Mouse (Mus musculus): ENCODE results near the gene Actb. TPM values are rescaled to one million over a fixed set of nuclear protein-coding genes. Genes with fewer than 3 reads are reported as not detected.
A peak's percentile ranks its signal among the peaks of the same experiment; 100 is the strongest.

The Actb gene
- total and polyA plus RNA-seq, 2 experiments from 2014 or later, result 5,744 to 19,349 TPM

GRCm38 (mm10) chr5:142929400-142929752 lies 22.8 kb upstream of the Actb start:
- ATAC-seq (no peak), DNase-seq (no peak)
- peak overlapping the region; percentile 45 for H3K9ac ChIP-seq
- TF ChIP-seq CTCF (IDR thresholded peaks at IDR 0.05; ENCODE audit: low read depth), result no peak
- no peaks in the 10 kb centered on the region for H3K9me3 ChIP-seq (ENCODE audit: low read length)
- H3K4me2 ChIP-seq (ENCODE audit: low read depth), result peak overlapping the region; percentile 64
- 11% methylated on average over 4 of the region's 4 CpGs for WGBS
- H3K27ac ChIP-seq (ENCODE audit: low read depth, low read length), result no peak overlapping the region
- H3K36me3 ChIP-seq (ENCODE audit: insufficient read depth), result no peaks in the 10 kb centered on the region
- no peaks in the 10 kb centered on the region for H3K27me3 ChIP-seq (ENCODE audit: insufficient read depth, low read length)
- H3K4me1 ChIP-seq (ENCODE audit: insufficient read depth), result 0 out of 2 replicates have a peak, but pooled peaks cover 5% of the 10 kb centered on the region
- H3K4me3 ChIP-seq (ENCODE audit: low read depth, low read length), result peak overlapping the region; percentile 38

- peak; percentile 31 for DNase-seq
- 5% methylated on average over 35 of the region's 35 CpGs for WGBS
- Histone ChIP-seq H3K27me3 (ENCODE audit: insufficient read depth, low read length) (no peaks in the 10 kb centered on the region), H3K9me3 (ENCODE audit: low read length) (no peaks in the 10 kb centered on the region), H3K4me2 (ENCODE audit: low read depth) (peak overlapping the region; percentile 64), H3K4me3 (ENCODE audit: low read depth, low read length) (peak overlapping the region; percentile 38), H3K4me1 (ENCODE audit: insufficient read depth) (0 out of 2 replicates have a peak, but pooled peaks cover 5% of the 10 kb centered on the region), H3K27ac (ENCODE audit: low read depth, low read length) (no peak overlapping the region), H3K36me3 (ENCODE audit: insufficient read depth) (no peaks in the 10 kb centered on the region), H3K9ac (peak overlapping the region; percentile 45)
- TF ChIP-seq CTCF (IDR thresholded peaks at IDR 0.05; ENCODE audit: low read depth), result no peak
- ATAC-seq, result 0 out of 2 replicates have a peak, but pooled peaks have one; percentile 25
These were observed 22.3 kb upstream of the Actb start for GRCm38 (mm10) chr5:142928749-142929399.

GRCm38 (mm10) chr5:142927341-142927930 lies 20.9 kb upstream of the Actb start:
- H3K27ac ChIP-seq (ENCODE audit: low read depth, low read length), result no peak overlapping the region
- H3K4me2 ChIP-seq (ENCODE audit: low read depth), result no peak overlapping the region
- H3K9ac ChIP-seq, result no peak overlapping the region
- H3K27me3 ChIP-seq (ENCODE audit: insufficient read depth, low read length), result no peaks in the 10 kb centered on the region
- no peaks in the 10 kb centered on the region for H3K36me3 ChIP-seq (ENCODE audit: insufficient read depth)
- 93% methylated on average over 12 of the region's 12 CpGs for WGBS
- no peak for TF ChIP-seq CTCF (IDR thresholded peaks at IDR 0.05; ENCODE audit: low read depth)
- ATAC-seq, result no peak
- H3K4me3 ChIP-seq (ENCODE audit: low read depth, low read length), result no peak overlapping the region
- H3K4me1 ChIP-seq (ENCODE audit: insufficient read depth), result 0 out of 2 replicates have a peak, but pooled peaks cover 5% of the 10 kb centered on the region
- H3K9me3 ChIP-seq (ENCODE audit: low read length), result no peaks in the 10 kb centered on the region
- no peak for DNase-seq

GRCm38 (mm10) chr5:142926940-142927228 lies 20.3 kb upstream of the Actb start:
- H3K9ac ChIP-seq, result no peak overlapping the region
- no peak for ATAC-seq
- H3K27ac ChIP-seq (ENCODE audit: low read depth, low read length), result no peak overlapping the region
- H3K4me2 ChIP-seq (ENCODE audit: low read depth), result no peak overlapping the region
- TF ChIP-seq CTCF (IDR thresholded peaks at IDR 0.05; ENCODE audit: low read depth), result no peak
- no peaks in the 10 kb centered on the region for H3K36me3 ChIP-seq (ENCODE audit: insufficient read depth)
- no peaks in the 10 kb centered on the region for H3K9me3 ChIP-seq (ENCODE audit: low read length)
- 67% methylated on average over 3 of the region's 3 CpGs for WGBS
- H3K4me1 ChIP-seq (ENCODE audit: insufficient read depth), result 0 out of 2 replicates have a peak, but pooled peaks cover 5% of the 10 kb centered on the region
- no peaks in the 10 kb centered on the region for H3K27me3 ChIP-seq (ENCODE audit: insufficient read depth, low read length)
- H3K4me3 ChIP-seq (ENCODE audit: low read depth, low read length), result no peak overlapping the region
- no peak for DNase-seq

- no peak for ATAC-seq
- Histone ChIP-seq H3K27me3 (ENCODE audit: insufficient read depth, low read length) (no peaks in the 10 kb centered on the region), H3K4me1 (ENCODE audit: insufficient read depth) (0 out of 2 replicates have a peak, but pooled peaks cover 5% of the 10 kb centered on the region), H3K27ac (ENCODE audit: low read depth, low read length) (no peak overlapping the region), H3K4me3 (ENCODE audit: low read depth, low read length) (no peak overlapping the region), H3K9ac (no peak overlapping the region), H3K9me3 (ENCODE audit: low read length) (no peaks in the 10 kb centered on the region), H3K4me2 (ENCODE audit: low read depth) (no peak overlapping the region), H3K36me3 (ENCODE audit: insufficient read depth) (no peaks in the 10 kb centered on the region)
- TF ChIP-seq CTCF (IDR thresholded peaks at IDR 0.05; ENCODE audit: low read depth), result no peak
- no peak for DNase-seq
- 17% methylated on average over 13 of the region's 13 CpGs for WGBS
These were observed 19.8 kb upstream of the Actb start for GRCm38 (mm10) chr5:142926204-142926939.

GRCm38 (mm10) chr5:142924336-142924959 lies 17.9 kb upstream of the Actb start:
- H3K27me3 ChIP-seq (ENCODE audit: insufficient read depth, low read length), result no peaks in the 10 kb centered on the region
- no peaks in the 10 kb centered on the region for H3K9me3 ChIP-seq (ENCODE audit: low read length)
- WGBS, result 82% methylated on average over 11 of the region's 12 CpGs
- no peak for ATAC-seq
- no peak overlapping the region for H3K4me3 ChIP-seq (ENCODE audit: low read depth, low read length)
- no peak for TF ChIP-seq CTCF (IDR thresholded peaks at IDR 0.05; ENCODE audit: low read depth)
- H3K4me1 ChIP-seq (ENCODE audit: insufficient read depth), result 0 out of 2 replicates have a peak, but pooled peaks cover 5% of the 10 kb centered on the region
- no peak overlapping the region for H3K9ac ChIP-seq
- no peak overlapping the region for H3K4me2 ChIP-seq (ENCODE audit: low read depth)
- H3K36me3 ChIP-seq (ENCODE audit: insufficient read depth), result no peaks in the 10 kb centered on the region
- no peak overlapping the region for H3K27ac ChIP-seq (ENCODE audit: low read depth, low read length)
- DNase-seq, result no peak

Measured in forebrain, postnatal 0 days (tissue).